Mouse (Mus musculus) left cerebral cortex, postnatal 10 days (tissue): Measurements from ENCODE around the gene Klrb1f. TPM values are rescaled to one million over a fixed set of nuclear protein-coding genes. Genes with fewer than 3 reads are reported as not detected.

Experiments used
- DNase-seq, 2 experiments: peaks; one replicate each; pipeline ENCODE4 v3.0.0; 2021 to 2022; ENCODE audit warnings: low spot score in 2 of 2, mixed read lengths in 1 of 2; ENCODE audit errors: extremely low spot score in 1 of 2
- intact Hi-C: fragments of 180-260 bp; cut with DNase I; formaldehyde crosslinking; loops from one replicate; pipeline ENCODE4 v1.15.1; 2025
- total RNA-seq, 2 experiments: library from RNA; stranded (reverse); gene quantifications; 2 replicates each; pipeline ENCODE4 v1.2.3; 2021

The Klrb1f gene
- total RNA-seq, 2 experiments from 2014 or later = not detected

DNA sequence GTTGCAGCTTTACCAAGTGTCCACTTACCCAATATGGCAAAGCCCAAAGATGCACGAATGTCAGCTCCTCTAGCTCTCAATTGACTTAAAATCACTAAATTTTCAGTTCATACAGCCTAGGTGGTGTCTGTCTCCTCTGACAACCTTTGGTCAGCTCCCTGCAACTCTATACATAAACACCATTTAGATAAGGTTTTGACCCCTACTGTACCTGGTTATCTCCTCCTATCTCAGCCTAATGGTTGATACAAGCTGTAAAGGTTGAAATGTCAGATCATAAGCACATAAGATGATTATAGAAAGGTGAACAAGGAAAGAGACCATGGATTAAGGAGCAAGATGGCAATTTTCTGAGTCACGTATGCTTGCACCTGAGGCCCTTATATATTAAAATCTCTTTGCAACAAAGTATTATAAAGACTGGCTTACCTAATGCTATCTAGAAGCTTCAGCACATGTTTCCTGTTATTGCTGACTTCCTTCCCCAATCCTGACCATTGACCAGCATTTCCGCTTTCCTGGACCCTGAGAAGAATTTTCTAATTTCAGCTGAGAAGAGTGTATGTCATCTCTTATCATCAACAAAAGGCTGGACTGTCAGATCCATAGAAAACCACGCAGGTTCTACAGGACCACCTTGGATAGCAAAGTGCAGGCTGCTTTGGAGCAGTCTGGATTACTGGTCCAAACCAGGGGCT lies 57.3 kb downstream of the Klrb1f start:
- DNase-seq = no peak
- intact Hi-C loops = no loop called here

Other genes starting within 250 kb of the Klrb1f start
- gene Gm44511, start 219.6 kb upstream of the Klrb1f start, total RNA-seq = not detected
- not detected for gene Klrb1b, start 219.6 kb upstream of the Klrb1f start, total RNA-seq
- gene Clec2i, start 158.3 kb upstream of the Klrb1f start, total RNA-seq = not detected
- 1 to 10 TPM; 1.5 to 1.7 TPM for gene BC035044, start 154.8 kb upstream of the Klrb1f start, total RNA-seq
- not detected for gene Clec2g, start 111.5 kb upstream of the Klrb1f start, total RNA-seq
- gene Clec2e, start 55.0 kb downstream of the Klrb1f start, total RNA-seq = not detected
- 1 to 10 TPM; 4.9 to 6.3 TPM for gene Clec2d, start 134.7 kb downstream of the Klrb1f start, total RNA-seq
- not detected for gene Cd69, start 229.5 kb downstream of the Klrb1f start, total RNA-seq